In genomic region chr1:133182016-133182705, GRCm38 (mm10) we compare ENCODE assay signal across 8 mouse cellular contexts. TPM values are rescaled to one million over a fixed set of nuclear protein-coding genes. Genes with fewer than 3 reads are reported as not detected.
DNase-seq lines count a peak whose midpoint lies in the region; ATAC-seq and TF ChIP-seq lines count a peak whose summit lies in the region.

No protein-coding gene starts in this region.

- H3K36me3 ChIP-seq in kidney, embryonic 14.5 days (ENCODE audit: control insufficient read depth, insufficient read depth, low read length), result no peaks in the 10 kb centered on the region
- H3K36me3 ChIP-seq in limb, embryonic 14.5 days (ENCODE audit: control insufficient read depth, insufficient read depth, low read length), result no peaks in the 10 kb centered on the region
- no peaks in the 10 kb centered on the region for H3K36me3 ChIP-seq in myocyte (ENCODE audit: control insufficient read depth, insufficient read depth)

- H3K9ac ChIP-seq in kidney, embryonic 14.5 days (ENCODE audit: low read depth, low read length), result peak overlapping the region; percentile 19; the same call in 1 of the 2 replicates
- no peak overlapping the region for H3K9ac ChIP-seq in limb, embryonic 14.5 days (ENCODE audit: low read depth, low read length, severe bottlenecking)

- no peak overlapping the region for H3ac ChIP-seq in myocyte (ENCODE audit: control insufficient read depth, insufficient read length)

- peaks cover 22% of the 10 kb centered on the region for H3K4me1 ChIP-seq in kidney, embryonic 14.5 days (ENCODE audit: control insufficient read depth, insufficient read depth, low read length)
- peaks cover 15% of the 10 kb centered on the region for H3K4me1 ChIP-seq in limb, embryonic 14.5 days (ENCODE audit: control insufficient read depth, insufficient read depth, low read length)

- H3K4me2 ChIP-seq in kidney, embryonic 14.5 days (replicated peaks; ENCODE audit: low read depth, low read length), result peak overlapping the region; percentile 87
- H3K4me2 ChIP-seq in limb, embryonic 14.5 days (replicated peaks; ENCODE audit: low read depth, low read length, severe bottlenecking), result peak overlapping the region; percentile 84
- H3K4me2 ChIP-seq in myocyte (ENCODE audit: low read depth), result peak overlapping the region; percentile 51

- peak; percentile 50 for ATAC-seq in kidney, embryonic 14.5 days (ENCODE audit: low FRiP score, low TSS enrichment)
- no peak for ATAC-seq in limb, embryonic 14.5 days (ENCODE audit: low FRiP score, low read depth)

- peak; percentile 78 to 83 for DNase-seq in adrenal gland, adult (ENCODE audit: inconsistent age in 2 of 2, low spot score in 1 of 2)
- DNase-seq in adrenal gland, adult 8-10 months, result no peak
- DNase-seq in embryo, embryonic 10 days (ENCODE audit: low spot score), result peak; percentile 70
- DNase-seq in gastrocnemius, postnatal 25 days, result peak; percentile 42
- no peak for DNase-seq in limb, embryonic 14.5 days (ENCODE audit: low spot score)
- peak; percentile 35 for DNase-seq in thymus, postnatal 14 days

- no peak overlapping the region for H3K27ac ChIP-seq in kidney, embryonic 14.5 days (ENCODE audit: low read depth, low read length)
- no peak overlapping the region for H3K27ac ChIP-seq in limb, embryonic 14.5 days (replicated peaks; ENCODE audit: low read depth, low read length)

- peaks cover 23% of the 10 kb centered on the region for H3K27me3 ChIP-seq in kidney, embryonic 14.5 days (ENCODE audit: control insufficient read depth, insufficient read depth, low read length)
- peaks cover 20% of the 10 kb centered on the region; the same call in 1 of the 2 replicates for H3K27me3 ChIP-seq in limb, embryonic 14.5 days (ENCODE audit: control insufficient read depth, insufficient read depth, low read length)
- H3K27me3 ChIP-seq in myocyte (ENCODE audit: control insufficient read depth, insufficient read depth, insufficient read length), result peaks cover 32% of the 10 kb centered on the region

- WGBS in kidney, embryonic 14.5 days, result 0% methylated on average over 23 of the region's 25 CpGs
- under 1% methylated on average over 22 of the region's 25 CpGs for WGBS in limb, embryonic 14.5 days

- no peaks in the 10 kb centered on the region for H3K9me3 ChIP-seq in kidney, embryonic 14.5 days (ENCODE audit: control insufficient read depth, low read length)
- H3K9me3 ChIP-seq in limb, embryonic 14.5 days (ENCODE audit: control insufficient read depth, low read length), result no peaks in the 10 kb centered on the region

- no peaks in the 10 kb centered on the region for H3K79me2 ChIP-seq in myocyte (ENCODE audit: control insufficient read depth, insufficient read depth)

- TF ChIP-seq POLR2A in limb, embryonic 14.5 days (IDR thresholded peaks at IDR 0.05; ENCODE audit: borderline replicate concordance, extremely low read depth, insufficient read depth, insufficient read length), result no peak
- no peak for TF ChIP-seq POLR2A in myocyte (IDR thresholded peaks at IDR 0.05; ENCODE audit: insufficient read length, low read depth)

- peak overlapping the region; percentile 42 for H3K4me3 ChIP-seq in kidney, embryonic 14.5 days (ENCODE audit: low read length)
- peak overlapping the region; percentile 41 for H3K4me3 ChIP-seq in limb, embryonic 14.5 days (replicated peaks; ENCODE audit: low read length)
- H3K4me3 ChIP-seq in myocyte, result no peak overlapping the region

TF ChIP-seq in myocyte, 11 proteins besides CTCF, POLR2A, EP300 and RAD21:
- TF ChIP-seq MYOD1 (IDR thresholded peaks at IDR 0.05; ENCODE audit: control insufficient read depth in 1 of 3, insufficient read length in 2 of 3, low read depth in 2 of 3) (peak in 1 of 3 experiments; percentile 30), E2F4 (IDR thresholded peaks at IDR 0.05; ENCODE audit: insufficient read depth) (no peak), TCF12 (IDR thresholded peaks at IDR 0.05; ENCODE audit: insufficient read depth, poor library complexity, severe bottlenecking) (no peak), REST (IDR thresholded peaks at IDR 0.05; ENCODE audit: insufficient read depth, insufficient read length) (no peak), POLR2AphosphoS2 (IDR thresholded peaks at IDR 0.05; ENCODE audit: insufficient read length, low read depth) (no peak)

RNA-seq across cellular contexts. Expression of gene Plekha6, which starts 18.2 kb away (rescaled TPM):
- 10 to 100 TPM; 16.1 to 56.7 (median 33.1) TPM for total RNA-seq in adrenal gland, adult 8-10 months (2022)
- 10 to 100 TPM; 12.7 to 14.4 TPM for total RNA-seq in gastrocnemius, postnatal 25 days (2021)
- polyA plus RNA-seq in kidney, embryonic 14.5 days (2014; fragmentation: Nextera tagmentation; extraction: Ambion mirVana), result 3.3 and 6.1 TPM in 2 replicates
- 6.6 and 6.9 TPM in 2 replicates for polyA plus RNA-seq in limb, embryonic 14.5 days (2012; rRNA removed)
- 4.0 and 4.2 TPM in 2 replicates for polyA plus RNA-seq in limb, embryonic 14.5 days (2014; fragmentation: Nextera tagmentation; extraction: Ambion mirVana)
- polyA plus RNA-seq in myocyte (2012; fragmentation: generic; extraction: Trizol), result 0.12 TPM

RNA-seq across cellular contexts. Expression of gene Ppp1r15b, which starts 51.2 kb away (rescaled TPM):
- 10 to 100 TPM; 67.1 to 80.6 (median 71.1) TPM for total RNA-seq in adrenal gland, adult 8-10 months (2022)
- total RNA-seq in gastrocnemius, postnatal 25 days (2021), result 10 to 100 TPM; 14.5 to 17.3 TPM
- polyA plus RNA-seq in kidney, embryonic 14.5 days (2014; fragmentation: Nextera tagmentation; extraction: Ambion mirVana), result 17.9 and 49.4 TPM in 2 replicates
- 29.9 and 31.0 TPM in 2 replicates for polyA plus RNA-seq in limb, embryonic 14.5 days (2012; rRNA removed)
- polyA plus RNA-seq in limb, embryonic 14.5 days (2014; fragmentation: Nextera tagmentation; extraction: Ambion mirVana), result 38.5 and 40.0 TPM in 2 replicates
- 30.9 TPM for polyA plus RNA-seq in myocyte (2012; fragmentation: generic; extraction: Trizol)

Comparison
In these comparisons a context has a peak if more than half of its experiments do, and no peak if none do; other contexts are left out.
1. DNase-seq: peak in adrenal gland, adult (2 of 2), embryo, embryonic 10 days (single experiment), gastrocnemius, postnatal 25 days (single experiment) and thymus, postnatal 14 days (single experiment); none in adrenal gland, adult 8-10 months (single experiment) and limb, embryonic 14.5 days (single experiment).
2. Peak in every context shown above with its lines, with median percentiles within 50 percentile points of each other: H3K4me2 ChIP-seq.